Mouse (Mus musculus) heart, adult 8-10 months (tissue): Measurements from ENCODE around the gene Zfp219. TPM values are rescaled to one million over a fixed set of nuclear protein-coding genes. Genes with fewer than 3 reads are reported as not detected.

Source experiments
- DNase-seq: peaks from one replicate; pipeline ENCODE4 v3.0.0; 2022; ENCODE audit warnings: low spot score
- total RNA-seq, 4 experiments: library from RNA; stranded (reverse); gene quantifications; 2 replicates each; pipeline ENCODE4 v1.2.4; 2022

Gene Zfp219
- total RNA-seq, 4 experiments from 2014 or later, result 22.5 to 29.9 (median 24.6) TPM

GRCm38 (mm10) chr14:52018248-52019050, 2.1 kb downstream of the Zfp219 start:
- no peak for DNase-seq

- no peak for DNase-seq
These were observed 2.9 kb downstream of the Zfp219 start for GRCm38 (mm10) chr14:52017662-52018061.

- no peak for DNase-seq
These were observed 3.7 kb downstream of the Zfp219 start for GRCm38 (mm10) chr14:52016625-52017405.

GRCm38 (mm10) chr14:52015445-52016100, 5.0 kb downstream of the Zfp219 start, which contains the start of gene Tmem253:
Gene Tmem253, plus strand, starts transcription at chr14:52015658.
- no peak for DNase-seq

- peak; percentile 50 for DNase-seq
These were observed 5.7 kb downstream of the Zfp219 start for GRCm38 (mm10) chr14:52014761-52015311.

- no peak for DNase-seq
These were observed 6.2 kb downstream of the Zfp219 start for GRCm38 (mm10) chr14:52014271-52014760.

GRCm38 (mm10) chr14:52013771-52014219, 6.7 kb downstream of the Zfp219 start:
- no peak for DNase-seq

- no peak for DNase-seq
These were observed 7.4 kb downstream of the Zfp219 start for GRCm38 (mm10) chr14:52013021-52013610.

- no peak for DNase-seq
These were observed 8.0 kb downstream of the Zfp219 start for GRCm38 (mm10) chr14:52012553-52012952.

GRCm38 (mm10) chr14:52012085-52012484, 8.4 kb downstream of the Zfp219 start:
- DNase-seq, result no peak

- DNase-seq, result no peak
These were observed 8.8 kb downstream of the Zfp219 start for GRCm38 (mm10) chr14:52011683-52012082.

GRCm38 (mm10) chr14:52010446-52011111, 10.0 kb downstream of the Zfp219 start:
- no peak for DNase-seq

GRCm38 (mm10) chr14:52009841-52010240, 10.7 kb downstream of the Zfp219 start:
- no peak for DNase-seq

- no peak for DNase-seq
These were observed 11.2 kb downstream of the Zfp219 start for GRCm38 (mm10) chr14:52009361-52009760.

GRCm38 (mm10) chr14:52008321-52009203, 12.0 kb downstream of the Zfp219 start:
- peak; percentile 88 for DNase-seq

GRCm38 (mm10) chr14:52006771-52007170, 13.8 kb downstream of the Zfp219 start:
- DNase-seq, result no peak

- no peak for DNase-seq
These were observed 14.3 kb downstream of the Zfp219 start for GRCm38 (mm10) chr14:52006241-52006640.

- no peak for DNase-seq
These were observed 14.9 kb downstream of the Zfp219 start for GRCm38 (mm10) chr14:52005616-52006015.

- DNase-seq, result no peak
These were observed 15.4 kb downstream of the Zfp219 start for GRCm38 (mm10) chr14:52005141-52005540.
